Mouse (Mus musculus) kidney, embryonic 15.5 days (tissue): ENCODE results near the gene Strada. TPM values are rescaled to one million over a fixed set of nuclear protein-coding genes. Genes with fewer than 3 reads are reported as not detected.
A peak's percentile ranks its signal among the peaks of the same experiment; 100 is the strongest.

Experiments used
- ATAC-seq: fragments of 200-750 bp; cut with Nextera tagmentation; replicated peaks from 2 replicates; pipeline ENCODE4 v1.8.0; 2017; ENCODE audit warnings: moderate TSS enrichment; ENCODE audit not compliant: low FRiP score
- H3K27ac ChIP-seq: fragments of 300-500 bp; sonication (generic); 2 replicates; pipeline ENCODE4 v1.5.1; 2015; ENCODE audit warnings: mild to moderate bottlenecking, inconsistent platforms
- H3K27me3 ChIP-seq: fragments of 300-500 bp; sonication (generic); 2 replicates; pipeline ENCODE4 v1.6.1; 2015; ENCODE audit warnings: inconsistent platforms
- H3K36me3 ChIP-seq: fragments of 300-500 bp; sonication (generic); 2 replicates; pipeline ENCODE4 v1.6.1; 2015; ENCODE audit warnings: inconsistent platforms
- H3K4me1 ChIP-seq: fragments of 300-500 bp; sonication (generic); 2 replicates; pipeline ENCODE4 v1.6.1; 2015; ENCODE audit warnings: inconsistent platforms
- H3K4me2 ChIP-seq: fragments of 300-500 bp; sonication (generic); 2 replicates; pipeline ENCODE4 v1.6.1; 2015; ENCODE audit warnings: moderate library complexity, mild to moderate bottlenecking, inconsistent platforms
- H3K4me3 ChIP-seq: fragments of 300-500 bp; sonication (generic); replicated peaks from 2 replicates; pipeline ENCODE4 v1.5.1; 2015; ENCODE audit warnings: mild to moderate bottlenecking, inconsistent platforms
- H3K9ac ChIP-seq: fragments of 300-500 bp; sonication (generic); 2 replicates; pipeline ENCODE4 v1.6.1; 2015; ENCODE audit warnings: mild to moderate bottlenecking, inconsistent platforms
- H3K9me3 ChIP-seq: fragments of 300-500 bp; sonication (generic); replicated peaks from 2 replicates; pipeline ENCODE4 v1.6.1; 2016; ENCODE audit warnings: inconsistent platforms
- WGBS: fragments of 180-500 bp; shearing (Covaris S2); methylation state at CpG from one replicate; pipeline ENCODE4 v1.1.7; 2015; ENCODE audit warnings: mixed read lengths; 5-methylcytosine and 5-hydroxymethylcytosine counted together
- polyA plus RNA-seq: library from polyadenylated mRNA; unstranded; fragments of >200 nt; fragmentation: Nextera tagmentation; extraction: Ambion mirVana; gene quantifications from 2 replicates; pipeline ENCODE4 v1.2.1, GENCODE M21; 2015

Strada gene
- polyA plus RNA-seq, 1 experiment from 2014 or later = 31.5 TPM

GRCm38 (mm10) chr11:106179711-106180448 is 22.1 kb downstream of the Strada start:
- H3K9ac ChIP-seq = no peak overlapping the region
- H3K27ac ChIP-seq = no peak overlapping the region
- ATAC-seq = no peak
- H3K36me3 ChIP-seq = peaks cover 19% of the 10 kb centered on the region
- no peak overlapping the region for H3K4me3 ChIP-seq
- no peaks in the 10 kb centered on the region for H3K27me3 ChIP-seq
- H3K4me1 ChIP-seq = no peaks in the 10 kb centered on the region
- no peaks in the 10 kb centered on the region for H3K9me3 ChIP-seq
- WGBS = 78% methylated on average over 7 of the region's 7 CpGs
- no peak overlapping the region for H3K4me2 ChIP-seq

- no peak for ATAC-seq
These were observed 23.8 kb downstream of the Strada start for GRCm38 (mm10) chr11:106178036-106178782.

GRCm38 (mm10) chr11:106176372-106176771 is 25.6 kb downstream of the Strada start:
- Histone ChIP-seq H3K27me3 (no peaks in the 10 kb centered on the region), H3K9me3 (no peaks in the 10 kb centered on the region), H3K4me1 (no peaks in the 10 kb centered on the region), H3K4me3 (no peak overlapping the region), H3K27ac (no peak overlapping the region), H3K36me3 (peaks cover 10% of the 10 kb centered on the region; the same call in 1 of the 2 replicates), H3K4me2 (no peak overlapping the region), H3K9ac (no peak overlapping the region)
- no peak for ATAC-seq
- 76% methylated on average over 5 of the region's 5 CpGs for WGBS

More at GRCm38 (mm10) chr11:106178036-106178782, 23.8 kb downstream of the Strada start:
- no peak overlapping the region for H3K4me2 ChIP-seq
- H3K27me3 ChIP-seq = no peaks in the 10 kb centered on the region
- no peak overlapping the region for H3K27ac ChIP-seq
- H3K9ac ChIP-seq = no peak overlapping the region
- no peaks in the 10 kb centered on the region for H3K4me1 ChIP-seq
- H3K4me3 ChIP-seq = no peak overlapping the region
- 76% methylated on average over 5 of the region's 5 CpGs for WGBS
- peaks cover 11% of the 10 kb centered on the region for H3K36me3 ChIP-seq
- H3K9me3 ChIP-seq = no peaks in the 10 kb centered on the region

- Histone ChIP-seq H3K27ac (no peak overlapping the region), H3K4me1 (no peaks in the 10 kb centered on the region), H3K36me3 (peaks cover 15% of the 10 kb centered on the region), H3K4me3 (no peak overlapping the region), H3K9me3 (no peaks in the 10 kb centered on the region), H3K27me3 (no peaks in the 10 kb centered on the region), H3K9ac (no peak overlapping the region), H3K4me2 (no peak overlapping the region)
- no peak for ATAC-seq
- WGBS = 27% methylated on average over 3 of the region's 3 CpGs
These were observed 26.9 kb downstream of the Strada start for GRCm38 (mm10) chr11:106175081-106175480.

GRCm38 (mm10) chr11:106174372-106174771 is 27.6 kb downstream of the Strada start:
- Histone ChIP-seq H3K4me1 (no peaks in the 10 kb centered on the region), H3K27ac (no peak overlapping the region), H3K4me3 (no peak overlapping the region), H3K9ac (no peak overlapping the region), H3K9me3 (no peaks in the 10 kb centered on the region), H3K4me2 (no peak overlapping the region), H3K27me3 (no peaks in the 10 kb centered on the region), H3K36me3 (peaks cover 20% of the 10 kb centered on the region)
- ATAC-seq = no peak
- WGBS = 64% methylated on average over 5 of the region's 5 CpGs

GRCm38 (mm10) chr11:106173228-106173627 is 28.7 kb downstream of the Strada start:
- H3K27me3 ChIP-seq = no peaks in the 10 kb centered on the region
- ATAC-seq = no peak
- WGBS = 96% methylated on average over 2 of the region's 2 CpGs
- no peak overlapping the region for H3K9ac ChIP-seq
- peaks cover 26% of the 10 kb centered on the region for H3K36me3 ChIP-seq
- no peak overlapping the region for H3K4me2 ChIP-seq
- no peaks in the 10 kb centered on the region for H3K9me3 ChIP-seq
- H3K27ac ChIP-seq = no peak overlapping the region
- no peaks in the 10 kb centered on the region for H3K4me1 ChIP-seq
- H3K4me3 ChIP-seq = no peak overlapping the region

GRCm38 (mm10) chr11:106170807-106171206 is 31.2 kb downstream of the Strada start:
- Histone ChIP-seq H3K9ac (no peak overlapping the region), H3K27ac (no peak overlapping the region), H3K4me1 (no peaks in the 10 kb centered on the region), H3K9me3 (no peaks in the 10 kb centered on the region), H3K4me3 (no peak overlapping the region), H3K4me2 (no peak overlapping the region), H3K27me3 (no peaks in the 10 kb centered on the region), H3K36me3 (peaks cover 50% of the 10 kb centered on the region)
- 81% methylated on average over 7 of the region's 7 CpGs for WGBS
- no peak for ATAC-seq

GRCm38 (mm10) chr11:106167435-106167834 is 34.5 kb downstream of the Strada start:
- 85% methylated on average over 5 of the region's 5 CpGs for WGBS
- H3K27ac ChIP-seq = no peak overlapping the region
- H3K36me3 ChIP-seq = peaks cover 70% of the 10 kb centered on the region
- no peak for ATAC-seq
- no peak overlapping the region for H3K4me2 ChIP-seq
- H3K9me3 ChIP-seq = no peaks in the 10 kb centered on the region
- no peaks in the 10 kb centered on the region for H3K27me3 ChIP-seq
- no peak overlapping the region for H3K4me3 ChIP-seq
- no peak overlapping the region for H3K9ac ChIP-seq
- no peaks in the 10 kb centered on the region for H3K4me1 ChIP-seq

GRCm38 (mm10) chr11:106164601-106165180 is 37.3 kb downstream of the Strada start:
- ATAC-seq = no peak
- H3K9me3 ChIP-seq = no peaks in the 10 kb centered on the region
- H3K4me2 ChIP-seq = no peak overlapping the region
- peaks cover 56% of the 10 kb centered on the region for H3K36me3 ChIP-seq
- H3K27me3 ChIP-seq = no peaks in the 10 kb centered on the region
- no peak overlapping the region for H3K4me3 ChIP-seq
- H3K4me1 ChIP-seq = peaks cover 13% of the 10 kb centered on the region
- 85% methylated on average over 16 of the region's 16 CpGs for WGBS
- no peak overlapping the region for H3K9ac ChIP-seq
- no peak overlapping the region for H3K27ac ChIP-seq

- no peak overlapping the region for H3K9ac ChIP-seq
- no peak for ATAC-seq
- H3K4me1 ChIP-seq = peaks cover 23% of the 10 kb centered on the region
- peaks cover 49% of the 10 kb centered on the region for H3K36me3 ChIP-seq
- H3K27ac ChIP-seq = peak overlapping the region; percentile 59
- H3K4me3 ChIP-seq = no peak overlapping the region
- no peaks in the 10 kb centered on the region for H3K9me3 ChIP-seq
- H3K27me3 ChIP-seq = no peaks in the 10 kb centered on the region
- 73% methylated on average over 4 of the region's 4 CpGs for WGBS
- no peak overlapping the region for H3K4me2 ChIP-seq
These were observed 38.4 kb downstream of the Strada start for GRCm38 (mm10) chr11:106163546-106163945.

- H3K27ac ChIP-seq = no peak overlapping the region
- 57% methylated on average over 2 of the region's 2 CpGs for WGBS
- H3K9ac ChIP-seq = no peak overlapping the region
- H3K4me1 ChIP-seq = peaks cover 32% of the 10 kb centered on the region
- H3K9me3 ChIP-seq = no peaks in the 10 kb centered on the region
- no peak overlapping the region for H3K4me3 ChIP-seq
- H3K27me3 ChIP-seq = no peaks in the 10 kb centered on the region
- no peak overlapping the region for H3K4me2 ChIP-seq
- peaks cover 48% of the 10 kb centered on the region for H3K36me3 ChIP-seq
- ATAC-seq = no peak
These were observed 39.7 kb downstream of the Strada start for GRCm38 (mm10) chr11:106162237-106162636.
